Mouse (Mus musculus) heart, postnatal 10 days (tissue): ENCODE measurements around the gene Arhgef12. TPM values are rescaled to one million over a fixed set of nuclear protein-coding genes. Genes with fewer than 3 reads are reported as not detected.

Experiments used
- DNase-seq, 2 experiments: peaks; one replicate each; pipeline ENCODE4 v3.0.0; 2021
- intact Hi-C: fragments of 180-260 bp; cut with DNase I; formaldehyde crosslinking; loops from one replicate; pipeline ENCODE4 v1.15.1; 2025
- total RNA-seq, 2 experiments: library from RNA; stranded (reverse); gene quantifications; 2 replicates each; pipeline ENCODE4 v1.2.3; 2021

Arhgef12 gene
- total RNA-seq, 2 experiments from 2014 or later = 167 to 181 TPM

- intact Hi-C loops = no loop called here
- DNase-seq = no peak
These were observed 22.3 kb downstream of the Arhgef12 start for GRCm38 (mm10) chr9:43084496-43085362.

GRCm38 (mm10) chr9:43083441-43084055 lies 23.5 kb downstream of the Arhgef12 start:
- DNase-seq = no peak
- intact Hi-C loops = no loop called here

GRCm38 (mm10) chr9:43078711-43079110 lies 28.3 kb downstream of the Arhgef12 start:
- no peak for DNase-seq
- intact Hi-C loops = no loop called here

GRCm38 (mm10) chr9:43076163-43076562 lies 30.9 kb downstream of the Arhgef12 start:
- no peak for DNase-seq
- intact Hi-C loops = no loop called here

- DNase-seq = no peak
- intact Hi-C loops = no loop called here
These were observed 32.4 kb downstream of the Arhgef12 start for GRCm38 (mm10) chr9:43074611-43075010.

GRCm38 (mm10) chr9:43071741-43072140 lies 35.3 kb downstream of the Arhgef12 start:
- DNase-seq = no peak
- intact Hi-C loops = no loop called here

- no peak for DNase-seq
- intact Hi-C loops = no loop called here
These were observed 35.9 kb downstream of the Arhgef12 start for GRCm38 (mm10) chr9:43071176-43071575.

GRCm38 (mm10) chr9:43070566-43070965 lies 36.5 kb downstream of the Arhgef12 start:
- intact Hi-C loops = no loop called here
- no peak for DNase-seq

GRCm38 (mm10) chr9:43070153-43070552 lies 36.9 kb downstream of the Arhgef12 start:
- intact Hi-C loops = no loop called here
- DNase-seq = no peak

- no peak for DNase-seq
- intact Hi-C loops = no loop called here
These were observed 39.1 kb downstream of the Arhgef12 start for GRCm38 (mm10) chr9:43067896-43068295.

GRCm38 (mm10) chr9:43065231-43065630 lies 41.8 kb downstream of the Arhgef12 start:
- DNase-seq = no peak
- intact Hi-C loops = no loop called here

- DNase-seq = no peak
- intact Hi-C loops = loop anchor here (5.0 kb wide), 1 partner anchor 36 kb away; no protein-coding TSS in a partner anchor
These were observed 45.5 kb downstream of the Arhgef12 start for GRCm38 (mm10) chr9:43061545-43061944.

- intact Hi-C loops = no loop called here
- no peak for DNase-seq
These were observed 56.6 kb downstream of the Arhgef12 start for GRCm38 (mm10) chr9:43050391-43050790.

GRCm38 (mm10) chr9:43044481-43044880 lies 62.6 kb downstream of the Arhgef12 start:
- intact Hi-C loops = loop anchor here (5.0 kb wide), 1 partner anchor 58 kb away; no protein-coding TSS in a partner anchor
- DNase-seq = no peak

- intact Hi-C loops = no loop called here
- no peak for DNase-seq
These were observed 68.6 kb downstream of the Arhgef12 start for GRCm38 (mm10) chr9:43038466-43038865.

GRCm38 (mm10) chr9:43035208-43035607 lies 71.8 kb downstream of the Arhgef12 start:
- intact Hi-C loops = no loop called here
- DNase-seq = no peak

- DNase-seq = no peak
- intact Hi-C loops = no loop called here
These were observed 72.8 kb downstream of the Arhgef12 start for GRCm38 (mm10) chr9:43034273-43034672.

- no peak for DNase-seq
- intact Hi-C loops = no loop called here
These were observed 79.3 kb downstream of the Arhgef12 start for GRCm38 (mm10) chr9:43027757-43028156.

- intact Hi-C loops = no loop called here
- peak in 1 of 2 experiments; percentile 33 for DNase-seq
These were observed 85.4 kb downstream of the Arhgef12 start for GRCm38 (mm10) chr9:43021515-43022251.

- intact Hi-C loops = no loop called here
These were observed 87.4 kb downstream of the Arhgef12 start for GRCm38 (mm10) chr9:43019656-43020055.

GRCm38 (mm10) chr9:43015786-43016185 lies 91.3 kb downstream of the Arhgef12 start:
- intact Hi-C loops = no loop called here
- peak in 1 of 2 experiments; percentile 31 for DNase-seq

More at GRCm38 (mm10) chr9:43019656-43020055, 87.4 kb downstream of the Arhgef12 start:
- DNase-seq = no peak
